Mouse (Mus musculus) gonadal fat pad, adult 2 months (tissue): ENCODE measurements around the gene Nelfa. TPM values are rescaled to one million over a fixed set of nuclear protein-coding genes. Genes with fewer than 3 reads are reported as not detected.
"Not testable (repeated sequence)": the region's sequence is repeated elsewhere in the genome, so short reads cannot be mapped to it uniquely, and the experiment has no call there.

ENCODE experiments used
- DNase-seq: peaks from one replicate; pipeline ENCODE4 v3.0.0-alpha.2; 2012; ENCODE audit warnings: low read depth
- polyA plus RNA-seq: library from polyadenylated mRNA; depleted of rRNA; stranded (reverse); fragments of >200 nt; gene quantifications from 2 replicates; pipeline ENCODE4 v1.2.3, GENCODE M21; 2012; rRNA removed

Nelfa gene
- polyA plus RNA-seq, 1 experiment, result 28.5 TPM

- no peak for DNase-seq
Observed at GRCm38 (mm10) chr5:33919466-33919865, 16.7 kb downstream of the Nelfa start.

- not testable (repeated sequence) for DNase-seq
Observed at GRCm38 (mm10) chr5:33916616-33917015, 19.6 kb downstream of the Nelfa start.

- not testable (repeated sequence) for DNase-seq
Observed at GRCm38 (mm10) chr5:33915031-33915430, 21.2 kb downstream of the Nelfa start.

- DNase-seq, result no peak
Observed at GRCm38 (mm10) chr5:33903176-33903575, 33.0 kb downstream of the Nelfa start.

GRCm38 (mm10) chr5:33902696-33903095, 33.5 kb downstream of the Nelfa start:
- DNase-seq, result no peak

- no peak for DNase-seq
Observed at GRCm38 (mm10) chr5:33901278-33901677, 34.9 kb downstream of the Nelfa start.

- no peak for DNase-seq
Observed at GRCm38 (mm10) chr5:33900701-33901263, 35.4 kb downstream of the Nelfa start.

GRCm38 (mm10) chr5:33900101-33900500, 36.1 kb downstream of the Nelfa start:
- DNase-seq, result no peak

- DNase-seq, result no peak
Observed at GRCm38 (mm10) chr5:33899245-33899644, 37.0 kb downstream of the Nelfa start.

GRCm38 (mm10) chr5:33898671-33899070, 37.5 kb downstream of the Nelfa start:
- no peak for DNase-seq

GRCm38 (mm10) chr5:33897158-33897557, 39.1 kb downstream of the Nelfa start:
- DNase-seq, result no peak

GRCm38 (mm10) chr5:33895116-33895515, 41.1 kb downstream of the Nelfa start:
- DNase-seq, result no peak

- DNase-seq, result no peak
Observed at GRCm38 (mm10) chr5:33893406-33893805, 42.8 kb downstream of the Nelfa start.

GRCm38 (mm10) chr5:33881118-33881517, 55.1 kb downstream of the Nelfa start:
- DNase-seq, result no peak

- DNase-seq, result no peak
Observed at GRCm38 (mm10) chr5:33875472-33875871, 60.7 kb downstream of the Nelfa start.

GRCm38 (mm10) chr5:33857693-33858092, 78.5 kb downstream of the Nelfa start:
- DNase-seq, result no peak

GRCm38 (mm10) chr5:33854019-33854418, 82.2 kb downstream of the Nelfa start:
- no peak for DNase-seq

- no peak for DNase-seq
Observed at GRCm38 (mm10) chr5:33853086-33853485, 83.1 kb downstream of the Nelfa start.

GRCm38 (mm10) chr5:33851466-33851865, 84.7 kb downstream of the Nelfa start:
- no peak for DNase-seq

Other genes starting within 250 kb of the Nelfa start
- 27.2 and 33.9 TPM in 2 replicates for gene Fgfr3, start 214.7 kb downstream of the Nelfa start, polyA plus RNA-seq
- 51.8 and 54.6 TPM in 2 replicates for gene Letm1, start 153.6 kb downstream of the Nelfa start, polyA plus RNA-seq
- 14.2 and 14.6 TPM in 2 replicates for gene Nsd2, start 115.7 kb downstream of the Nelfa start, polyA plus RNA-seq
- 41.5 and 43.8 TPM in 2 replicates for gene Gm1673, start 47.0 kb upstream of the Nelfa start, polyA plus RNA-seq
- gene Nat8l, start 59.6 kb upstream of the Nelfa start, polyA plus RNA-seq, result 7.5 and 12.8 TPM in 2 replicates
- 6.0 and 20.3 TPM in 2 replicates for gene Poln, start 233.0 kb upstream of the Nelfa start, polyA plus RNA-seq
- gene Haus3, start 233.1 kb upstream of the Nelfa start, polyA plus RNA-seq, result 1.1 and 1.5 TPM in 2 replicates